Mouse (Mus musculus) frontal cortex, adult (tissue): ENCODE results near the gene Pck2.

Source experiments
- ATAC-seq: cut with Nextera tagmentation; 2 replicates; pipeline ENCODE4 v1.9.2; 2017; ENCODE audit warnings: mild to moderate bottlenecking, moderate library complexity, mixed read lengths; ENCODE audit not compliant: low TSS enrichment

The Pck2 gene

DNA sequence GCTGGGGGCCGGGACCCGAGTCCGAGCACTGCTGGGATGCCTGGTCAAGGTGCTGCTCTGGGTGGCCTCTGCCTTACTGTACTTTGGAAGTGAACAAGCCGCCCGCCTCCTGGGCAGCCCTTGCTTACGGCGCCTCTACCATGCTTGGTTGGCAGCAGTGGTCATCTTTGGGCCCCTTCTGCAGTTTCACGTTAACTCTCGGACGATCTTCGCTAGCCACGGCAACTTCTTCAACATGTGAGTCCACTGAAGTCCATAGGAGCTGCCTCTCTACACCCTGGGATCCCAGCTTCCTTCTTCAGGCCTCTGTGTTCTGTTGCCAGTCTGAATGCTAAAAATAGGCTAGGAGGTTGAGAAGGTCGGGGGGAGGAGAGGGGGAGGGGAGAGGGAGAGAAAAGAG, 35.6 kb downstream of the Pck2 start:
- ATAC-seq: no peak

DNA sequence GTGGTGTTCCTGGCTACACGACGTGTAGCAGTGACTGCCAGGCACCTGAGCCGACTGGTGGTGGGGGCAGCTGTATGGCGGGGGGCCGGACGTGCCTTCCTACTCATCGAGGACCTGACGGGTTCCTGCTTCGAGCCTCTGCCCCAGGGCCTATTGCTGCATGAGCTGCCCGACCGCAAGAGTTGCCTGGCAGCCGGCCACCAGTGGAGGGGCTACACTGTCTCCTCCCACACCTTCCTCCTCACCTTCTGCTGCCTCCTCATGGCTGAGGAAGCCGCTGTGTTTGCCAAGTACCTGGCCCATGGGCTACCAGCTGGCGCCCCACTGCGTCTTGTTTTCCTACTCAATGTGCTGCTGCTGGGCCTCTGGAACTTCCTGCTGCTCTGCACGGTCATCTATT, 36.3 kb downstream of the Pck2 start:
- ATAC-seq: no peak

- peak; percentile 84 for ATAC-seq
Observed at GRCm38 (mm10) chr14:55577871-55578667, 38.0 kb downstream of the Pck2 start, which contains the start of gene Psme1. TSS of gene Psme1 (plus strand) at chr14:55578123.

DNA sequence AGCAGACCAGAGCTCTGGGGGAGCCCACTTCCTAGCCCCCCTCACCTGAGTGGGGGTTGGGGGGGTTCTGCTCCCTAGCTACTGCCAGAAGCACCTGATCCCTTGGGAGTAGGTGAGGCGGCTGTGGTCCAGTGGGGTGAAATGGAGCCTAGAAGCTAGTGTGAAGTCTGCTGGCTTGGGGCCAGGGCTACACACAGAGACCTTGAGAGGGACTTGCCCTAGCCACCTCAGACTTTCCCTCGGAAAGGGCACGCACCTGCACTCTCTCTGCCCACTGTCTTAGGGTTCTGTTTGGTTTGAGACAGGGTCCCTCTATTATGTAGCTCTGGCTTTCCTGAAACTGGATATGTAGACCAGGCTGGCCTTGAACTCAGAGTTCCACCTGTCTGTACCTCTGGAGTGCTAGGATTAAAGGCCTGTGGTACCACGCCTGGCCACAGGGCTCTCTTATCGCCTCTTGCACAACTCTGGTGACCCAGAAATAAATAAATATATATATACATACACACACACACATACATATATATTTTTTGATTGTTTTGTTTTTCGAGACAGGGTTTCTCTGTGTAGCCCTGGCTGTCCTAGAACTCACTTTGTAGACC, 38.7 kb downstream of the Pck2 start:
- 0 out of 2 replicates have a peak, but pooled peaks have one; percentile 2 for ATAC-seq

- ATAC-seq: no peak
Observed at GRCm38 (mm10) chr14:55579511-55580496, 39.7 kb downstream of the Pck2 start.

DNA sequence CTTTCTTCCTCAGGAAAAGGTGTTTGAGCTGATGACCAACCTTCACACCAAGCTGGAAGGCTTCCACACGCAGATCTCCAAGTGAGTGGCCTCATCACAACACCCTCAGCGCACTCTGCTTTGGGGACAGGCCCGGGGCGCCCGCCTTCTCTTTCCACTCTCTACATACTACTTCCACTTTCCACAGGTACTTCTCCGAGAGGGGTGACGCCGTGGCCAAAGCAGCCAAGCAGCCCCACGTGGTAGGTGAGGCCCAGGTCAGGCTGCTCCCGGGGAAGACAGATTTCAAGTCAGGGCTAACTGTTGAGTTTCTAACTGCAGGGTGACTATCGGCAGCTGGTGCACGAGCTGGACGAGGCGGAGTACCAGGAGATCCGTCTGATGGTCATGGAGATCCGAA, 40.7 kb downstream of the Pck2 start:
- no peak for ATAC-seq

- ATAC-seq: no peak
Observed at GRCm38 (mm10) chr14:55581981-55582681, 42.1 kb downstream of the Pck2 start.

DNA sequence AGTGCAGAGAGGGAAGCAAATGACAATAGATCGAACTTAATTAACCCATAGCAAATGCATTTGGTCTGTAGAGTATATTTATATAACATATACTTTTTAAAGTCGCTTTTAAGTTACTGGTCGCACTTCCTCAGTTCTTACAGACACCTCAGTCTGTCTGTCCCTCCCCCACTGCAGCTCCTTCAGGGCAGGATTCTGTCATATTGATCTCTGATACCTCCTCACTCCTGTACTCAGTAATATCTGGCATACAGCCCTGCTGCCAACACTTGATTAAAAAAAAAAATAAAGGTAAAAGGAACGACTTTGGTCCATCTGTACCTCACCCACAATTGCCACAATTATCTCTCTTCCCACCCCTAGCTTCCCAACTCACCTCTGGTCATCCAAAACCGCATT, 44.2 kb downstream of the Pck2 start:
- ATAC-seq: no peak

GRCm38 (mm10) chr14:55584702-55585565, 44.9 kb downstream of the Pck2 start, which contains the start of gene Emc9:
TSS of gene Emc9 (minus strand) at chr14:55585302.
- peak; percentile 74 for ATAC-seq

- ATAC-seq: no peak
Observed at GRCm38 (mm10) chr14:55585566-55585960, 45.5 kb downstream of the Pck2 start.

DNA sequence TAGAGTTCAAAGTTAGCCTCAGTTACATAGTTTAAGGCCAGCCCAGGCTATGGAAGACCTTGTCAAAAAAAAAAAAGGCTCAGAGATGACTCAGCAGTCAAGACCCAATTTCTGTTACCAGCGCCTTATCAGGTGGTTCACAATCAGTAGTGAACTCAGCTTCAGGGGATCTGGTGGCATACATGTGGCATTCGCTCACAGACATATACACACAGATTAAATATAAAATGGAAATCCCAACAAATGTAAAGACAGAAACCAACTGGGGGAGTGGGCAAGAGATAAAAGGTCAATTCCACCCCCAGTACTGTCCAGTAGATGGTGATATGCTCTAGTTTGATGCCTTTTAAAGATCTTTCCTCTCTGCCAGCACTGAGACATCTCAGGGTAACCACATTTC, 46.1 kb downstream of the Pck2 start:
- no peak for ATAC-seq

- no peak for ATAC-seq
Observed at GRCm38 (mm10) chr14:55589271-55589670, 49.2 kb downstream of the Pck2 start.

- no peak for ATAC-seq
Observed at GRCm38 (mm10) chr14:55589771-55590448, 49.8 kb downstream of the Pck2 start.

DNA sequence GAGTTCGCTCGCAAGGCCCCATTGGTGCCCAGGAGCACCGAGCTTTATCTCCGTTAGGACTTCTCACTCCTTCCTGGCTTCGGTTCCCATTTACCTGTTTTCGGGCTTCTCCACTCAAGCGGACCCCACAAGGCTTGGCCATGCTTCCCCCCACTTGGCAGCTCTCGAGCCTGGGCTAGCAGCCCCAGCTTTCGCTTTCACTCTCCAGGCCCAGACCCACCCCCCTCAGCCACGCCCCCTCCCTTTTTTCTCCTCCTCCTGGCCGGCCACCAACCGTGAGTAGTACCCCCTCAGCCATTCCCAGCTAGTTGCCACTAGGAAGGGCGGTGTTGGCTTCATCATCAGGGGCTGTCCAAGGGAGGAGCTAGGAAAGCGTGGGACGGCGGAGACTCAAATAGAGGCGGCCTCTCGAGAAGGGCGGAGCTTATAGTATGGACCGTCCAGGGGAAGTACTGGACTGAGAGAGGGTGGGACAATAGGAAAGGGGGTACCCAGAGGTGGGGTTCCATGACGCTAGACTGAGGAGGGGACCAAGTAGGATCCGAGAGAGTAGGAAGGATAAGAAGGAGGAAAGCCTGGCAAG, 50.8 kb downstream of the Pck2 start, which contains the start of gene Psme2:
Gene Psme2, minus strand, starts transcription at position 366 of the 583 bp plus-strand sequence.
- ATAC-seq: peak; percentile 88

DNA sequence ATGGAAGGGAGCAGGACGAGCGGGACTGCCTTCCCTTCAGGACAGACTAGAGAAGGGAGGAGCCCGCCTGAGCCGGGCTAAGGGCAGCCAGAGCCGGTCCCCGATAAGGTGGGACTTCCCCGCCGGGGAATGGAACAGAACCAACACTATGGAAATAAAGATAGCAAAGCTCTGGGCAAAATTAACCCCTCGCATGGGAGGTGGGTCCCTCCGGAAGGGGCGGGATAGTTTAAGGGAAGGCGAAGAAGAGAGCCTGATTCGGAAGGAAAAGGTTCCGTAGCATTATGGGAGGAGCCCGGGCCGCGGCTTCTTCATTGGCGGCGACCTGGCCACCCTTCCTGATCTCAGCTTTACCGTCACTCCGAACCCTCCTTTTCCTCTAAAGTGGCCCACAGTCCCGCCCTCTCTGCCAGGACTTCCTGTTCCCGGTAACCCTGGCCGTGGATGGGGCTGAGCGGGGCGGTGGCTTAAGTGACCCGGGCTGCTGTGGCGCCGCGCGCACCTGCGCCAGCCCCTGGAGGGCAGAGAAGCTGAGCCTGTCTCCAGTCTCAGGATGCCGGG, 51.3 kb downstream of the Pck2 start, which contains the start of gene Rnf31:
Gene Rnf31, plus strand, starts transcription at position 378 of the 561 bp plus-strand sequence.
- ATAC-seq: peak; percentile 88

GRCm38 (mm10) chr14:55592226-55592625, 52.2 kb downstream of the Pck2 start:
- no peak for ATAC-seq

GRCm38 (mm10) chr14:55596036-55596690, 56.1 kb downstream of the Pck2 start:
- ATAC-seq: no peak
